Mouse (Mus musculus) layer of hippocampus, adult 18-20 months (tissue): ENCODE measurements at regions not wholly inside any gene's neighbourhood (a gene's known extent, or its start where the extent isn't known, plus 50 kb on each side); places are given as distances from the start of the nearest gene placed in this dataset.

Experiments used
- DNase-seq, 2 experiments: peaks; one replicate each; pipeline ENCODE4 v3.0.0; 2022; ENCODE audit warnings: low spot score in 2 of 2

- DNase-seq = peak in 1 of 2 experiments; percentile 33
Measured at GRCm38 (mm10) chr1:133981185-133981584, 55.9 kb upstream of the Fmod start.

GRCm38 (mm10) chr1:133978271-133978988 is 57.2 kb upstream of the Prelp start:
- DNase-seq = no peak

- no peak for DNase-seq
Measured at GRCm38 (mm10) chr1:133977260-133977659, 56.0 kb upstream of the Prelp start.

GRCm38 (mm10) chr1:133973801-133974200 is 52.6 kb upstream of the Prelp start:
- no peak for DNase-seq

- DNase-seq = no peak
Measured at GRCm38 (mm10) chr1:133971290-133971689, 50.1 kb upstream of the Prelp start.
